Mouse (Mus musculus) heart, adult 9 months (tissue): Measurements from ENCODE around the gene Ubr1.

ENCODE experiments used
- DNase-seq, 2 experiments: peaks; one replicate each; pipeline ENCODE4 v3.0.0; 2022; ENCODE audit warnings: low spot score in 2 of 2

Ubr1 gene

GRCm38 (mm10) chr2:120853151-120853550, 117.4 kb downstream of the Ubr1 start:
- DNase-seq = no peak

- no peak for DNase-seq
Measured at GRCm38 (mm10) chr2:120852626-120853025, 117.9 kb downstream of the Ubr1 start.

- peak; percentile 98 to 99 for DNase-seq
Measured at GRCm38 (mm10) chr2:120850424-120851082, 120.0 kb downstream of the Ubr1 start, which contains the start of gene Ttbk2. TSS of gene Ttbk2 (minus strand) at chr2:120850604.

GRCm38 (mm10) chr2:120849449-120850423, 120.8 kb downstream of the Ubr1 start, which contains the start of gene Cdan1:
TSS of gene Cdan1 (minus strand) at chr2:120850128.
- peak in 1 of 2 experiments; percentile 4 for DNase-seq

- no peak for DNase-seq
Measured at GRCm38 (mm10) chr2:120845280-120845679, 125.2 kb downstream of the Ubr1 start.

- DNase-seq = no peak
Measured at GRCm38 (mm10) chr2:120843990-120844389, 126.5 kb downstream of the Ubr1 start.

- no peak for DNase-seq
Measured at GRCm38 (mm10) chr2:120841211-120841610, 129.3 kb downstream of the Ubr1 start.

GRCm38 (mm10) chr2:120835167-120835566, 135.3 kb downstream of the Ubr1 start:
- no peak for DNase-seq

- DNase-seq = no peak
Measured at GRCm38 (mm10) chr2:120826936-120827638, 143.4 kb downstream of the Ubr1 start.
